Mouse (Mus musculus): ENCODE data around the gene Chchd3. TPM values are rescaled to one million over a fixed set of nuclear protein-coding genes. Genes with fewer than 3 reads are reported as not detected.

The Chchd3 gene
- polyA plus RNA-seq, 1 experiment from 2014 or later = 134 TPM

GRCm38 (mm10) chr6:32747333-32747732 lies 312.7 kb downstream of the Chchd3 start:
- no peak overlapping the region for H3K27ac ChIP-seq (ENCODE audit: low read depth, low read length)
- TF ChIP-seq CTCF (IDR thresholded peaks at IDR 0.05; ENCODE audit: low read depth) = no peak

More at GRCm38 (mm10) chr6:32747333-32747732, 312.7 kb downstream of the Chchd3 start:
- ATAC-seq = no peak
- WGBS = 64% methylated on average over 2 of the region's 2 CpGs
- no peaks in the 10 kb centered on the region for H3K36me3 ChIP-seq (ENCODE audit: control insufficient read depth, insufficient read depth)
- no peak overlapping the region for H3K4me2 ChIP-seq (replicated peaks; ENCODE audit: low read depth)
- no peaks in the 10 kb centered on the region for H3K4me1 ChIP-seq (replicated peaks; ENCODE audit: control insufficient read depth, insufficient read depth, low read length)
- H3K9me3 ChIP-seq (ENCODE audit: control insufficient read depth) = no peaks in the 10 kb centered on the region
- H3K4me3 ChIP-seq (ENCODE audit: low read depth, low read length) = no peak overlapping the region
- no peak overlapping the region for H3K9ac ChIP-seq (ENCODE audit: low read depth, low read length)
- H3K27me3 ChIP-seq (replicated peaks; ENCODE audit: control insufficient read depth, insufficient read depth, low read length) = no peaks in the 10 kb centered on the region

Other genes with a start within 250 kb of the Chchd3 start
- 8.8 and 9.6 TPM in 2 replicates for gene Exoc4, start 188.8 kb upstream of the Chchd3 start, polyA plus RNA-seq (2015; fragmentation: Nextera tagmentation; extraction: Ambion mirVana)